In the genomic region with DNA sequence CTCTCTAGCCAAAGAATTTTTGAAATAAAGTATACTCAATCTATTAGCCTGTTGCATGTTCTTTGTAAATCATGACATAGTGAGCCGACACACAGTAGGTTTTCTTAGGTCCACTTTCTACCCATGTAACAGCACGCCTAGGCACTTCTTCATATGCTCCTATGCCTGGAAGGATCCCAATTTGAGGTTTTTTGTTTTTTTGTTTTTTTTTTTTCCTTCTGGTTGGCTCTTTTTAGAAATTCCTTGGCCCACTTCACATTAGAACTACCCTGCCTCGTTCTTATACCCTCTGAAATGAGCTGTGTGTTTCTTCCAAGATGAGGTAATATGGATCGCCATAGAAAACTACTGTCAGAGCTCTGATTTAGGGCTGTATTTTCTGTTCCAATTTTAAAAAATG, we compare ENCODE assay signal across 21 mouse cellular contexts.
"Had no signal": no experiment of that assay in that cellular context is flagged by ENCODE, and none has a peak within 500 bp of the region (broad histone marks: within the 10 kb centered on the region; RNA-seq: fewer than 3 reads in every experiment).

No protein-coding gene starts in this region.

- H3K4me1 ChIP-seq: midbrain, embryonic 10.5 days; midbrain, embryonic 12.5 days; neural tube, embryonic 13.5 days; neural tube, embryonic 15.5 days; stomach, embryonic 15.5 days had no signal

- H3K9me3 ChIP-seq: midbrain, embryonic 10.5 days; midbrain, embryonic 12.5 days; neural tube, embryonic 13.5 days; neural tube, embryonic 15.5 days; stomach, embryonic 15.5 days had no signal

- H3K4me2 ChIP-seq: lung, embryonic 14.5 days; midbrain, embryonic 12.5 days; neural tube, embryonic 13.5 days; neural tube, embryonic 15.5 days; stomach, embryonic 15.5 days had no signal

- H3K27ac ChIP-seq: midbrain, embryonic 10.5 days; midbrain, embryonic 12.5 days; neural tube, embryonic 13.5 days; neural tube, embryonic 15.5 days; stomach, embryonic 15.5 days; stomach, postnatal 0 days had no signal

- H3K27me3 ChIP-seq: midbrain, embryonic 12.5 days; neural tube, embryonic 13.5 days; neural tube, embryonic 15.5 days; stomach, embryonic 15.5 days had no signal

- ATAC-seq: midbrain, embryonic 16.5 days had no signal

- H3K9ac ChIP-seq: lung, embryonic 14.5 days; midbrain, embryonic 12.5 days; neural tube, embryonic 13.5 days; neural tube, embryonic 15.5 days; stomach, embryonic 15.5 days had no signal

- H3K36me3 ChIP-seq: midbrain, embryonic 10.5 days; midbrain, embryonic 12.5 days; neural tube, embryonic 13.5 days; neural tube, embryonic 15.5 days; stomach, embryonic 15.5 days had no signal

- H3K4me3 ChIP-seq: midbrain, embryonic 10.5 days; midbrain, embryonic 12.5 days; myocyte; neural tube, embryonic 13.5 days; neural tube, embryonic 15.5 days; stomach, embryonic 15.5 days had no signal

- DNase-seq: lung, adult 18-20 months; lung, embryonic 14.5 days; lung, postnatal 10 days; lung, postnatal 4 days; midbrain, embryonic 14.5 days; retina, postnatal 1 day; right cerebral cortex, adult 18-20 months; right cerebral cortex, postnatal 25 days; right cerebral cortex, postnatal 4 days; spleen, adult 18-20 months; thymus, adult 2 months; thymus, postnatal 25 days; thymus, postnatal 4 days had no signal
